ENCODE assay signal across 12 mouse cellular contexts in genomic region chr16:46297192-46297591, GRCm38 (mm10).
"Had no signal": no experiment of that assay in that cellular context is flagged by ENCODE, and none has a peak within 500 bp of the region (broad histone marks: within the 10 kb centered on the region; RNA-seq: fewer than 3 reads in every experiment).

No protein-coding gene starts in this region.

- DNase-seq: kidney, adult 8-10 months; kidney, postnatal 25 days; layer of hippocampus, postnatal 36 days; lung, adult 18-20 months; right cerebral cortex, postnatal 14 days; thymus, adult 2 months; thymus, postnatal 25 days had no signal

- H3K4me1 ChIP-seq: limb, embryonic 13.5 days; neural tube, embryonic 13.5 days; stomach, embryonic 15.5 days had no signal

- H3K4me2 ChIP-seq: limb, embryonic 13.5 days; midbrain, embryonic 13.5 days; neural tube, embryonic 13.5 days; stomach, embryonic 15.5 days had no signal

- H3K9me3 ChIP-seq: limb, embryonic 13.5 days; midbrain, embryonic 13.5 days; neural tube, embryonic 13.5 days; stomach, embryonic 15.5 days had no signal

- H3K27me3 ChIP-seq: limb, embryonic 13.5 days; midbrain, embryonic 13.5 days; neural tube, embryonic 13.5 days; stomach, embryonic 15.5 days had no signal

- H3K27ac ChIP-seq: limb, embryonic 13.5 days; liver, embryonic 14.5 days; midbrain, embryonic 13.5 days; neural tube, embryonic 13.5 days; stomach, embryonic 15.5 days had no signal

- H3K4me3 ChIP-seq: limb, embryonic 13.5 days; midbrain, embryonic 13.5 days; neural tube, embryonic 13.5 days; stomach, embryonic 15.5 days had no signal

- H3K9ac ChIP-seq: limb, embryonic 13.5 days; liver, embryonic 14.5 days; midbrain, embryonic 13.5 days; neural tube, embryonic 13.5 days; stomach, embryonic 15.5 days had no signal

- H3K36me3 ChIP-seq: limb, embryonic 13.5 days; midbrain, embryonic 13.5 days; neural tube, embryonic 13.5 days; stomach, embryonic 15.5 days had no signal

- ATAC-seq: midbrain, embryonic 13.5 days had no signal
